Mouse (Mus musculus) liver, embryonic 16.5 days (tissue): Measurements from ENCODE around the gene Fbxo6. TPM values are rescaled to one million over a fixed set of nuclear protein-coding genes. Genes with fewer than 3 reads are reported as not detected.

Experiments used
- ATAC-seq: fragments of 200-750 bp; cut with Nextera tagmentation; 2 replicates; pipeline ENCODE4 v1.8.0; 2017; ENCODE audit warnings: low read depth, mild to moderate bottlenecking, moderate number of reproducible peaks, moderate library complexity
- H3K27ac ChIP-seq: fragments of 300-500 bp; sonication (generic); 2 replicates; pipeline ENCODE4 v1.5.1; 2014; ENCODE audit warnings: mild to moderate bottlenecking, low read length
- H3K27me3 ChIP-seq: fragments of 300-500 bp; sonication (generic); 2 replicates; pipeline ENCODE4 v1.6.1; 2014; ENCODE audit warnings: low read depth, low read length, mixed read lengths; ENCODE audit not compliant: control insufficient read depth, insufficient read depth
- H3K36me3 ChIP-seq: fragments of 300-500 bp; sonication (generic); 2 replicates; pipeline ENCODE4 v1.6.1; 2014; ENCODE audit warnings: mild to moderate bottlenecking; ENCODE audit not compliant: control insufficient read depth, insufficient read depth
- H3K4me1 ChIP-seq: fragments of 300-500 bp; sonication (generic); 2 replicates; pipeline ENCODE4 v1.6.1; 2014; ENCODE audit warnings: low read depth, low read length, mixed read lengths; ENCODE audit not compliant: control insufficient read depth
- H3K4me2 ChIP-seq: fragments of 300-500 bp; sonication (generic); 2 replicates; pipeline ENCODE4 v1.6.1; 2014; ENCODE audit warnings: low read depth, low read length, mixed read lengths
- H3K4me3 ChIP-seq: fragments of 300-500 bp; sonication (generic); 2 replicates; pipeline ENCODE4 v1.5.1; 2014; ENCODE audit warnings: low read depth, mild to moderate bottlenecking, low read length
- H3K9ac ChIP-seq: fragments of 300-500 bp; sonication (generic); 2 replicates; pipeline ENCODE4 v1.6.1; 2014; ENCODE audit warnings: low read depth, low read length
- H3K9me3 ChIP-seq: fragments of 300-500 bp; sonication (generic); replicated peaks from 2 replicates; pipeline ENCODE4 v1.6.1; 2016; ENCODE audit warnings: low read length; ENCODE audit not compliant: control insufficient read depth
- WGBS: fragments of 180-500 bp; shearing (Covaris S2); extraction: QIAGEN DNeasy Blood & Tissue Kit; methylation state at CpG from one replicate; pipeline ENCODE4 v1.1.7; 2014; ENCODE audit not compliant: insufficient replicate concordance; 5-methylcytosine and 5-hydroxymethylcytosine counted together
- polyA plus RNA-seq: library from polyadenylated mRNA; unstranded; fragments of >200 nt; fragmentation: Nextera tagmentation; extraction: Ambion mirVana; gene quantifications from 2 replicates; pipeline ENCODE4 v1.2.1, GENCODE M21; 2015

The Fbxo6 gene
- polyA plus RNA-seq, 1 experiment from 2014 or later = 11.4 TPM

DNA sequence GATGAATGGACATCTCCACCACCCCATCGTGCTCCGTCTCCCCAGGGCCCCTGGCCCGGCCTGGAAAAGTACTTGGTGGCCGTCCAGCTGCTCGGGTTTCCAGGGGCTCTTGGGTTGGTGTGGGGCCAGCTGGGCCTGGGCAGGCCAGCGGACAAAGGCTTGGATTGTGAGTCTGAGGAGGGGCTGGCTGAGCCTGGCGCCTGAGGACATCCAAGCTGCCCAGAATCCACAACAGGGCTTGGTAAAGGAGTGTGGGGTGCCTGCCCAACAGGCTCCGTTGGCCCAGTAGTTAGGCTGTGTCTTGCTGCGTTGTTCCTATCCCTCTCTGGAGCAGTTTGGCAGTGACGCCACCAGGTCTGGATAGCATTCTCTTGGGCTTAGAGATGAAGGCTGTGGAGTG lies 14.5 kb upstream of the Fbxo6 start:
- Histone ChIP-seq H3K27ac (no peak overlapping the region), H3K4me1 (no peaks in the 10 kb centered on the region), H3K36me3 (no peaks in the 10 kb centered on the region), H3K9me3 (no peaks in the 10 kb centered on the region), H3K27me3 (peaks cover 77% of the 10 kb centered on the region), H3K9ac (no peak overlapping the region), H3K4me3 (no peak overlapping the region), H3K4me2 (no peak overlapping the region)
- WGBS = 13% methylated on average over 10 of the region's 10 CpGs
- no peak for ATAC-seq

GRCm38 (mm10) chr4:148165551-148165950 lies 13.6 kb upstream of the Fbxo6 start:
- Histone ChIP-seq H3K9me3 (no peaks in the 10 kb centered on the region), H3K4me3 (no peak overlapping the region), H3K27me3 (peaks cover 80% of the 10 kb centered on the region), H3K9ac (no peak overlapping the region), H3K36me3 (no peaks in the 10 kb centered on the region), H3K4me1 (peaks cover 1% of the 10 kb centered on the region), H3K27ac (no peak overlapping the region), H3K4me2 (no peak overlapping the region)
- no peak for ATAC-seq
- WGBS = 12% methylated on average over 17 of the region's 17 CpGs

DNA sequence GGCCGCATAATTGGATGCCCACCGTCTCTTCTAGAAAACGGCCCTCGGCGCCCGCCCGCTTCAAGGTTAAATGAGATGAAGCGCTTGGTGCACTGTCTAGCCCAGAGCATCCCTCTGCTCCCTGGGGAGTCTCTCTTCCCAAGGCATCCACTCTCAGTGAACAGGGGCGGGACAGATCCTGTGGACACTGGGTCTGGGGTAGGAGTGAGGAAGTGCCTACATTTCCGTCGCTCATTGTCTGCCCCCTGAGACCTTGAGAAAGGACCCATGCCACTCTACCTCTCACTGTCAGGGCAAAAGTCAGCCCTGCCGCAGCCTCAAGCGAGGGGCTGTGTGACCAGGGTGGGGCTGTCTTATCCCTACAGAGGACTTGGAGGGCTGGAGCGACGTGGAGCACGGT lies 12.5 kb upstream of the Fbxo6 start:
- Histone ChIP-seq H3K36me3 (no peaks in the 10 kb centered on the region), H3K27me3 (peaks cover 82% of the 10 kb centered on the region), H3K9me3 (no peaks in the 10 kb centered on the region), H3K27ac (no peak overlapping the region), H3K9ac (no peak overlapping the region), H3K4me1 (peaks cover 12% of the 10 kb centered on the region), H3K4me2 (no peak overlapping the region), H3K4me3 (no peak overlapping the region)
- ATAC-seq = no peak
- WGBS = 1% methylated on average over 16 of the region's 16 CpGs

- Histone ChIP-seq H3K9ac (no peak overlapping the region), H3K4me1 (peaks cover 17% of the 10 kb centered on the region), H3K9me3 (no peaks in the 10 kb centered on the region), H3K4me2 (no peak overlapping the region), H3K27me3 (peaks cover 85% of the 10 kb centered on the region), H3K4me3 (peak overlapping the region; percentile 17; the same call in 1 of the 2 replicates), H3K27ac (no peak overlapping the region), H3K36me3 (no peaks in the 10 kb centered on the region)
- ATAC-seq = peak; percentile 3; the same call in 1 of the 2 replicates
- WGBS = 2% methylated on average over 27 of the region's 29 CpGs
Observed at GRCm38 (mm10) chr4:148164002-148164439, 12.1 kb upstream of the Fbxo6 start.

DNA sequence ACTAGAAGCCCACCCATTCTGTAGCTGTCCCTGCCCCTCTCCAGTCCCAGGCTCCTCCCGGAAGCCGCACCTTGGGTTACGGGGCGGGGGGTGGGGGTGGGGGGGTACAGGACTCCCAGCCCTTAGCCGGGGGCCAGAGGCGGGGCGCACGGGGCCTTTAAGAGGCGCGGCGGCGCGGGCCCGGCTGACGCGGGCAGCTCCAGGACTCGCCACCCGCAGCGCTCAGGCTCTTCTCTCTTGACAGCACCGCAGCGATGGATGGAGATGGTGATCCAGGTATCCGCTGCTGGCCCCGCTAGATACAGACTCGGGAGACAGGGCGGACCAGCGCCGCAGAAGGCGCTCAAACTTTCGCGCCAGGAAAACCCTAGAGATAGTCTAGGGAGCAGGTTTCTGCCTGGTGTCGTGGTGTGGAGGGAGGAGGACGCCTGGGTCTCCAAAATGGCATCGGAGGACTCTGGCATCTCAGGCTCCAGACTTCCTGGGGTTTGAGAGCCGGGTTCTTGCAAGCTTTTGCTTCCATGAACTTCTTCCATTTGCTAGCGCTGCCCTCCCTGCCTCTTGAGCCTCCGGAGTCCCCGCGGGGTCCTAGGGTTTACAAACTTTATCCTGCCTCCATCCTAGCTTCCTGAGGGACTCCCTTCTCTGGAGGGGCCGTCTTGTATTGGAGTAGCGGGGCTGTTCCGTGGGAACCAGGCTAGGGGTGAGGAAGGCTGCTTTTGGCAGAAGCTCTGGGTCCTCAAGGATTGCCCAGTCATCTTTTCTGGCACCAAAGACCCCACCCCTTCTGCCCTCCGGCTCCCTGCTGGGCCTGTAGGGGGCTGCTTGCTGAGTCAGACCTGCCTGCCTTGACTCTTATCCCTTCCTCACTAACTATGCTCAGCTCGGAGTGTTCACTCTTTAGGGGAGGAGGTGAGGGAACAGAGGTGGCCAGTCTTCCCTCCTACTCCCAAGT lies 8.8 kb upstream of the Fbxo6 start, which contains the start of the genes Fbxo44 and Fbxo2:
TSS of gene Fbxo44 (minus strand) at position 47 of the 955 bp plus-strand sequence.
TSS of gene Fbxo2 (plus strand) at position 186 of the 955 bp plus-strand sequence.
- no peak within 1 kb of the TSS for H3K27ac ChIP-seq
- H3K27me3 ChIP-seq = peaks cover 77% of the 10 kb centered on the region
- peaks cover 19% of the 10 kb centered on the region for H3K4me1 ChIP-seq
- H3K36me3 ChIP-seq = no peaks in the 10 kb centered on the region
- WGBS = 1% methylated on average over 41 of the region's 43 CpGs
- H3K9me3 ChIP-seq = no peaks in the 10 kb centered on the region
- H3K4me2 ChIP-seq = peak within 1 kb of the TSS; percentile 96
- peak within 1 kb of the TSS; percentile 63 for H3K9ac ChIP-seq
- peak; percentile 20; the same call in 1 of the 2 replicates for ATAC-seq
- peak within 1 kb of the TSS; percentile 65 for H3K4me3 ChIP-seq

GRCm38 (mm10) chr4:148159544-148160435 lies 7.8 kb upstream of the Fbxo6 start:
- Histone ChIP-seq H3K9ac (peak overlapping the region; percentile 63), H3K9me3 (no peaks in the 10 kb centered on the region), H3K36me3 (no peaks in the 10 kb centered on the region), H3K4me3 (peak overlapping the region; percentile 65), H3K27ac (no peak overlapping the region), H3K4me2 (peak overlapping the region; percentile 96), H3K27me3 (peaks cover 68% of the 10 kb centered on the region), H3K4me1 (peaks cover 19% of the 10 kb centered on the region)
- peak; percentile 86 for ATAC-seq
- under 1% methylated on average over 49 of the region's 55 CpGs for WGBS

- Histone ChIP-seq H3K27ac (no peak overlapping the region), H3K9ac (no peak overlapping the region; the same call in 1 of the 2 replicates), H3K4me1 (peaks cover 19% of the 10 kb centered on the region), H3K4me2 (peak overlapping the region; percentile 96), H3K27me3 (peaks cover 57% of the 10 kb centered on the region), H3K4me3 (peak overlapping the region; percentile 65), H3K9me3 (no peaks in the 10 kb centered on the region), H3K36me3 (no peaks in the 10 kb centered on the region)
- 44% methylated on average over 27 of the region's 27 CpGs for WGBS
- ATAC-seq = no peak
Observed at GRCm38 (mm10) chr4:148158436-148159348, 6.8 kb upstream of the Fbxo6 start.

GRCm38 (mm10) chr4:148154982-148155381 lies 3.0 kb upstream of the Fbxo6 start:
- no peaks in the 10 kb centered on the region for H3K36me3 ChIP-seq
- no peak overlapping the region for H3K4me3 ChIP-seq
- no peak overlapping the region for H3K27ac ChIP-seq
- ATAC-seq = no peak
- peaks cover 21% of the 10 kb centered on the region for H3K27me3 ChIP-seq
- WGBS = 46% methylated on average over 3 of the region's 3 CpGs
- H3K4me2 ChIP-seq = no peak overlapping the region
- no peak overlapping the region for H3K9ac ChIP-seq
- H3K4me1 ChIP-seq = peaks cover 23% of the 10 kb centered on the region
- no peaks in the 10 kb centered on the region for H3K9me3 ChIP-seq
